Mouse (Mus musculus) hindbrain, postnatal 0 days (tissue): ENCODE measurements at regions not wholly inside any gene's neighbourhood (a gene's known extent, or its start where the extent isn't known, plus 50 kb on each side); places are given as distances from the start of the nearest gene placed in this dataset.

ENCODE experiments used
- ATAC-seq: fragments of 200-750 bp; cut with Nextera tagmentation; 2 replicates; pipeline ENCODE4 v1.8.0; 2017; ENCODE audit warnings: mild to moderate bottlenecking, moderate TSS enrichment, moderate library complexity
- DNase-seq: peaks from one replicate; pipeline ENCODE4 v3.0.0-alpha.2; 2015; ENCODE audit warnings: low spot score
- H3K27ac ChIP-seq: fragments of 300-500 bp; sonication (generic); 2 replicates; pipeline ENCODE4 v1.5.1; 2014; ENCODE audit warnings: mild to moderate bottlenecking
- H3K27me3 ChIP-seq: fragments of 300-500 bp; sonication (generic); 2 replicates; pipeline ENCODE4 v1.6.1; 2014; ENCODE audit warnings: low read length, mixed read lengths; ENCODE audit not compliant: insufficient read depth
- H3K36me3 ChIP-seq: fragments of 300-500 bp; sonication (generic); 2 replicates; pipeline ENCODE4 v1.6.1; 2014; ENCODE audit warnings: low read length, mixed read lengths; ENCODE audit not compliant: insufficient read depth
- H3K4me1 ChIP-seq: fragments of 300-500 bp; sonication (generic); 2 replicates; pipeline ENCODE4 v1.6.1; 2014; ENCODE audit warnings: antibody characterized with exemption, low read length, mixed read lengths; ENCODE audit not compliant: insufficient read depth
- H3K4me2 ChIP-seq: fragments of 300-500 bp; sonication (generic); 2 replicates; pipeline ENCODE4 v1.6.1; 2014; ENCODE audit warnings: low read depth, mild to moderate bottlenecking, low read length, moderate library complexity, mixed read lengths
- H3K4me3 ChIP-seq: fragments of 300-500 bp; sonication (generic); 2 replicates; pipeline ENCODE4 v1.5.1; 2014; ENCODE audit warnings: low read length
- H3K9ac ChIP-seq: fragments of 300-500 bp; sonication (generic); replicated peaks from 2 replicates; pipeline ENCODE4 v1.6.1; 2014; ENCODE audit warnings: mild to moderate bottlenecking, low read length, moderate library complexity, mixed read lengths
- H3K9me3 ChIP-seq: fragments of 300-500 bp; sonication (generic); 2 replicates; pipeline ENCODE4 v1.6.1; 2016; ENCODE audit warnings: low read length, mixed read lengths
- CTCF ChIP-seq: IDR thresholded peaks from 2 replicates; pipeline ENCODE4 v1.5.1; 2016; ENCODE audit warnings: antibody characterized with exemption, control low read depth, low read depth
- WGBS: fragments of 180-500 bp; shearing (Covaris S2); extraction: QIAGEN DNeasy Blood & Tissue Kit; methylation state at CpG from one replicate; pipeline ENCODE4 v1.1.7; 2014; 5-methylcytosine and 5-hydroxymethylcytosine counted together

DNA sequence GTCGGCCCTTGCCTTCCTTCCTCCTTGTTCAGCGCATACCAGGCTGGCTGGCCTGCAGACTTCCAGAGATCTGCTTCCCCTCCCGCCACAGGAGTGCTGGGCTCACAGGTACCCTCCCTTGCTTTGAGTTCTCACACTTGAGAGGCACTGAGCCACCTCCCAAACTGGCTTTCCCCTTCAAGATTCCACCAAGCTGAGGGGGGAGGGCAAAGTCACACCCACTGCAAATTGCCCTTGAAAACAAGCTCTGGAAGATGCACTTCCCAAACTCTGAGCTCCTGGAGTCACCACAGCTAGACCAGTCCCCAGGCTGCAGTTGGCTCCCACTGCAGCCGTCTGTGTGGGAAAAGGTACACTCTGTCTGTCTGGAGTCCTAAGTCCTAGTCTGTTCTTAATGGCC, 142.1 kb upstream of the Slc22a12 start:
- no peak overlapping the region for H3K4me3 ChIP-seq
- no peak overlapping the region for H3K27ac ChIP-seq
- no peaks in the 10 kb centered on the region for H3K9me3 ChIP-seq
- no peaks in the 10 kb centered on the region for H3K4me1 ChIP-seq
- H3K9ac ChIP-seq, result no peak overlapping the region
- TF ChIP-seq CTCF, result no peak
- ATAC-seq, result no peak
- H3K27me3 ChIP-seq, result no peaks in the 10 kb centered on the region
- 33% methylated on average over 4 of the region's 4 CpGs for WGBS
- no peak for DNase-seq
- no peaks in the 10 kb centered on the region for H3K36me3 ChIP-seq
- no peak overlapping the region for H3K4me2 ChIP-seq

DNA sequence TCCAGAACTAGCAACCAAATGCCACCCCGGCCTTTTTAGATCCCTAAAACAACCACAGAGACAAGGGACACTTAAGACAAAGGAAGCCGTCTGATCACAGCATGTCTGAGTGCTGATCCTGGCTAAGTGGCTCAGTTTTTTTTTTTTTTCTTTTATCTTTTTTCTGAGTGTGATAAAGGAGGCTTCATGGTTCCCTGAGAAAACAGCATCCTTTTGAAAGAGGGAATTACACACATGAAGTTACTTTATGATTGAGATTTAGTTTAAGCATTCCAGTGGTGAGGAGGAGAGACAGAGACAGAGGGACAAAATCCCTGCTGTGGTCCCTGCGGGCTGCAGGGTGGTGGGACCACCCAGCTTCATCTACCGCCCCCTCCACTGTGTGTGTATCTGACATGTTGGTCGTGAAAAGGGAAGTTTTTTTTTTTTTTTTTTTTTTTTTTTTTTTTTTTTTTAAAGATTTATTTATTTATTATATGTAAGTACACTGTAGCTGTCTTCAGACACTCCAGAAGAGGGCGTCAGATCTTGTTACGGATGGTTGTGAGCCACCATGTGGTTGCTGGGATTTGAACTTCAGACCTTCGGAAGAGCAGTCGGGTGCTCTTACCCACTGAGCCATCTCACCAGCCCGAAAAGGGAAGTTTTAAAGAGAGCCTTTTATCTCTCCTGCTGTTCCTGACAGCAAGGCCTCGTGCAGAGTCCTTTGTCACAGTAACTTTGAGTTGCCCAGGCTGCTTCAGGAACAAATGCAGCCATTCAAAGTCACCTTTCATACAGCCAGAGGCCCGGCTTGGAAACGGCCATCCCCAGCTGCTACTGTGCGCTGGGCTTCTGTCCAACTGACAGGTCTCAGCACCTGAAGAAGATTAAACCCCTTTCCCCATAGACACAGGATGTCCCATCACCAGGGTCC, 136.8 kb upstream of the Slc22a12 start:
- Histone ChIP-seq H3K36me3 (no peaks in the 10 kb centered on the region), H3K9ac (no peak overlapping the region), H3K27me3 (no peaks in the 10 kb centered on the region), H3K9me3 (no peaks in the 10 kb centered on the region), H3K4me2 (no peak overlapping the region), H3K4me3 (no peak overlapping the region), H3K27ac (no peak overlapping the region), H3K4me1 (0 out of 2 replicates have a peak, but pooled peaks cover 3% of the 10 kb centered on the region)
- no peak for DNase-seq
- 16% methylated on average over 12 of the region's 14 CpGs for WGBS
- no peak for ATAC-seq
- no peak for TF ChIP-seq CTCF

DNA sequence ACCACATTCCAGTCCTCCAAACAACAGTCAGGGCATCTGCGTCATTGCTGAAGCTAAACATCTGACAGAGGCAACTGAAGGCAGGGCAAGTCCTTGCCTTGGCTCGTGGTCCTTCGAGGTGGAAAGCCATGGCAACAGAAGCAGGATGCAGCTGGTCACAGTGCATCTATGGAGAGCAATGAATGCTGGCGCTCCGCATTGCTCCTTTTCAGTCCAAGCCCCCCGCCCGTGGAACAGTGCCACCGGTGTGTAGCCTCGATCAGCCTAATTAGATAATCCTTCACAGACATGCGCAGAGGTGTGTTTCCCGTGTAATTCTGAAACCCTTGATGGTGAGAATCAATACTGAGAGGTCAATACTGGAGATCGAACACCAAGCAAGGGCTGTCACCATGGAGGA, 134.7 kb upstream of the Slc22a12 start:
- no peaks in the 10 kb centered on the region for H3K9me3 ChIP-seq
- H3K4me3 ChIP-seq, result no peak overlapping the region
- TF ChIP-seq CTCF, result no peak
- H3K36me3 ChIP-seq, result no peaks in the 10 kb centered on the region
- no peak overlapping the region for H3K9ac ChIP-seq
- no peak overlapping the region for H3K4me2 ChIP-seq
- H3K4me1 ChIP-seq, result 0 out of 2 replicates have a peak, but pooled peaks cover 3% of the 10 kb centered on the region
- no peaks in the 10 kb centered on the region for H3K27me3 ChIP-seq
- ATAC-seq (no peak), DNase-seq (peak; percentile 29)
- WGBS, result 43% methylated on average over 12 of the region's 12 CpGs
- no peak overlapping the region for H3K27ac ChIP-seq

DNA sequence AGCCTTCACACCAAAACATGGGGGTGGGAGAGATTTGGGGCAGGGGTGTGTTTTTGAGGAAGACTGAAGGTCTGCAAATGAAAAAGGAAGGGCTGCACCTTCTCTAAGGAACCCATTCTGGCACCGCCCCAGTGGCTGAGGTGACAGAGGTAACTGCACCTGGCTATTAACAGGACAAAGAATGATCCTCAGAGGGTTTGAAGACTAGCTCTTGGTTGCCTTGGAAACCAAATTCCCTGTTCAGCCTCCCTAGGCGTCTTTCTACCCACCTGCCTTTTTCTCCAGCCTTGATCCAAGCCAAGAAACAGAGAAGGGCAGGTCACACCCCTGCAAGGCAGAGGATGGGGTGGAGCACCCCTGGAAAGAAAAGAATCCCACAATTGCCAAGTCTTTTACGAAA, 132.8 kb upstream of the Slc22a12 start:
- DNase-seq, result no peak
- TF ChIP-seq CTCF, result no peak
- no peak overlapping the region for H3K27ac ChIP-seq
- no peaks in the 10 kb centered on the region for H3K27me3 ChIP-seq
- no peak for ATAC-seq
- no peaks in the 10 kb centered on the region for H3K36me3 ChIP-seq
- 0 out of 2 replicates have a peak, but pooled peaks cover 3% of the 10 kb centered on the region for H3K4me1 ChIP-seq
- H3K9ac ChIP-seq, result no peak overlapping the region
- 42% methylated on average over 3 of the region's 3 CpGs for whole genome bisulfite sequencing
- no peaks in the 10 kb centered on the region for H3K9me3 ChIP-seq
- H3K4me3 ChIP-seq, result no peak overlapping the region
- no peak overlapping the region for H3K4me2 ChIP-seq

DNA sequence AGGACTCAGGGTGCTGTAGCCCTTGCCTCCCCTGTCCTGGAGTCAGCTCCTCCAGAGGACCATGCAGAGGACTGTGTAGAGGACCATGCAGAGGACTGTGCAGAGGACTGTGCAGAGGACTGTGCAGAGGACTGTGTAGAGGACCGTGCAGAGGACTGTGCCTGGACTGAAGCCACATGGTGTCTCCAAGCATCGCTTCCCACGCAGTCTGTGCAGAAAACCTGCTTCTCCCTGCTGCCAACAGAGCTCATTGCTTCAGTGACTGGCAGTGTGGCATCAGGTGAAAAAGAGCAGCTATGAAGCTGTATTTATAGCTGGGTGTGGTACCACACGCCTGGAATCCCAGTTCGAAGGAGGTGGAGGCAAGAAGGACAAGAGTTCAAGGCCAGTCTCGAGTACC, 128.9 kb upstream of the Slc22a12 start:
- Histone ChIP-seq H3K9me3 (no peaks in the 10 kb centered on the region), H3K27me3 (no peaks in the 10 kb centered on the region), H3K36me3 (no peaks in the 10 kb centered on the region), H3K27ac (no peak overlapping the region), H3K4me3 (no peak overlapping the region), H3K4me1 (no peaks in the 10 kb centered on the region), H3K4me2 (no peak overlapping the region), H3K9ac (no peak overlapping the region)
- DNase-seq (no peak), ATAC-seq (no peak)
- no peak for TF ChIP-seq CTCF
- WGBS, result 77% methylated on average over 6 of the region's 6 CpGs

DNA sequence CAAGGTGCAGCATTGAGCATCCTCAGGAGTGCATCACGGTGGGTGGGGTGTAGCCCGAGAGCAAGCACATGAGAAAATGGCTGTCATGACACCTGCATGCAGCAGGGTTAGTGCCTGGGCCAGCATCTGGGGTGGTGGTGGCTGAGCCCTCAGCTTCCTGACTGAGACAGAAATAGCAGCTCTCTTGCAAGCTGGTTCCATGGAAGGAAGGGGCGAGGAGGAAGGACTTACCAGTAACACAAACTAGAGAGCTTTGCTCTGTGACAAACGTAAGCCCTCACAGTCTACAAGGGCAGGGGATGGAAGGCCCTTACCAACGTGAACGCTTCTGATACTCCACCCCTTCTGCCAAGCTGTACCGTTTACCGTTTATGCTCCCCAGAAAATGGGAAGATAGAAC, 127.0 kb upstream of the Slc22a12 start:
- Histone ChIP-seq H3K27me3 (no peaks in the 10 kb centered on the region), H3K4me3 (no peak overlapping the region), H3K4me1 (no peaks in the 10 kb centered on the region), H3K9ac (no peak overlapping the region), H3K9me3 (no peaks in the 10 kb centered on the region), H3K4me2 (no peak overlapping the region), H3K36me3 (no peaks in the 10 kb centered on the region), H3K27ac (no peak overlapping the region)
- 85% methylated on average over 8 of the region's 8 CpGs for WGBS
- DNase-seq (no peak), ATAC-seq (no peak)
- no peak for TF ChIP-seq CTCF

DNA sequence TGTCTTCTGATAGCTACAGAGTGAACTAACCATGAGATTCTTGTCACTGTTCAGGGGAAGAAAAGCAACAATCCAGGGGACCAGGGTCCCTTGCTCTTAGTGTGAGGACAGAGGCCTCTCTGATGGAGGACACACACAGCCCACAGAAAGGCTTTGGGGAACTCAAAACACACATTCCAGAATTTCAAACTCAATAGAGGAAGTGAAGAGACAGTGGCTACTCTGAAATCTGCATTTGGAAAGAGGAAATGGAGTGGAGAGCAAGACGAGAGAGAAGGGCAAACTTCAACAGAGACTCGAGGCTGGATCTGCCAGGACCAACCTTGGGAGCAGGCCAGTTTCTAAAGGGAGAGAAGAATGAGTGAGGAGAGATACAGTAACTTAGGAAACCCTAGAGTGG, 125.7 kb upstream of the Slc22a12 start:
- DNase-seq (no peak), ATAC-seq (no peak)
- Histone ChIP-seq H3K27ac (no peak overlapping the region; the same call in 1 of the 2 replicates), H3K9me3 (no peaks in the 10 kb centered on the region), H3K4me3 (no peak overlapping the region), H3K9ac (no peak overlapping the region), H3K27me3 (no peaks in the 10 kb centered on the region), H3K36me3 (no peaks in the 10 kb centered on the region), H3K4me1 (no peaks in the 10 kb centered on the region), H3K4me2 (no peak overlapping the region)
- no peak for TF ChIP-seq CTCF
- 41% methylated on average over 2 of the region's 2 CpGs for WGBS
